Mouse (Mus musculus) myocyte (in vitro differentiated cells): ENCODE data around the gene Hist1h3f.

Experiments used
- CEBPB ChIP-seq: IDR thresholded peaks from 2 replicates; pipeline ENCODE4 v1.6.1; 2011; ENCODE audit warnings: mild to moderate bottlenecking, moderate library complexity; ENCODE audit not compliant: poor library complexity, insufficient read depth, severe bottlenecking
- E2F4 ChIP-seq: IDR thresholded peaks from one replicate; pipeline ENCODE4 v1.6.1; 2011; ENCODE audit warnings: mild to moderate bottlenecking, control low read depth, moderate library complexity; ENCODE audit not compliant: insufficient read depth
- MAX ChIP-seq: IDR thresholded peaks from one replicate; pipeline ENCODE4 v1.6.1; 2011; ENCODE audit warnings: low read depth, mild to moderate bottlenecking, control low read depth
- MYOD1 ChIP-seq, 3 experiments: IDR thresholded peaks; one replicate each; pipeline ENCODE4 v1.6.1; 2011; ENCODE audit warnings: control low read depth in 2 of 3, low read depth in 2 of 3, mild to moderate bottlenecking in 2 of 3, moderate library complexity in 1 of 3; ENCODE audit not compliant: insufficient read length in 2 of 3, control insufficient read depth in 1 of 3
- MYOG ChIP-seq, 3 experiments: IDR thresholded peaks; one replicate each; pipeline ENCODE4 v1.6.1; 2011; ENCODE audit warnings: control low read depth in 2 of 3, low read depth in 2 of 3, mild to moderate bottlenecking in 2 of 3; ENCODE audit not compliant: insufficient read length in 2 of 3, control insufficient read depth in 1 of 3, insufficient read depth in 1 of 3
- POLR2A ChIP-seq: IDR thresholded peaks from one replicate; pipeline ENCODE4 v1.6.1; 2011; ENCODE audit warnings: low read depth, mild to moderate bottlenecking, control low read depth, moderate library complexity; ENCODE audit not compliant: insufficient read length
- POLR2AphosphoS2 ChIP-seq: IDR thresholded peaks from one replicate; pipeline ENCODE4 v1.6.1; 2011; ENCODE audit warnings: low read depth, control low read depth; ENCODE audit not compliant: insufficient read length
- SRF ChIP-seq: IDR thresholded peaks from one replicate; pipeline ENCODE4 v1.6.1; 2011; ENCODE audit warnings: low read depth; ENCODE audit not compliant: control insufficient read depth, insufficient read length
- TCF12 ChIP-seq: IDR thresholded peaks from one replicate; pipeline ENCODE4 v1.6.1; 2011; ENCODE audit warnings: mild to moderate bottlenecking, control low read depth; ENCODE audit not compliant: poor library complexity, insufficient read depth, severe bottlenecking

DNA sequence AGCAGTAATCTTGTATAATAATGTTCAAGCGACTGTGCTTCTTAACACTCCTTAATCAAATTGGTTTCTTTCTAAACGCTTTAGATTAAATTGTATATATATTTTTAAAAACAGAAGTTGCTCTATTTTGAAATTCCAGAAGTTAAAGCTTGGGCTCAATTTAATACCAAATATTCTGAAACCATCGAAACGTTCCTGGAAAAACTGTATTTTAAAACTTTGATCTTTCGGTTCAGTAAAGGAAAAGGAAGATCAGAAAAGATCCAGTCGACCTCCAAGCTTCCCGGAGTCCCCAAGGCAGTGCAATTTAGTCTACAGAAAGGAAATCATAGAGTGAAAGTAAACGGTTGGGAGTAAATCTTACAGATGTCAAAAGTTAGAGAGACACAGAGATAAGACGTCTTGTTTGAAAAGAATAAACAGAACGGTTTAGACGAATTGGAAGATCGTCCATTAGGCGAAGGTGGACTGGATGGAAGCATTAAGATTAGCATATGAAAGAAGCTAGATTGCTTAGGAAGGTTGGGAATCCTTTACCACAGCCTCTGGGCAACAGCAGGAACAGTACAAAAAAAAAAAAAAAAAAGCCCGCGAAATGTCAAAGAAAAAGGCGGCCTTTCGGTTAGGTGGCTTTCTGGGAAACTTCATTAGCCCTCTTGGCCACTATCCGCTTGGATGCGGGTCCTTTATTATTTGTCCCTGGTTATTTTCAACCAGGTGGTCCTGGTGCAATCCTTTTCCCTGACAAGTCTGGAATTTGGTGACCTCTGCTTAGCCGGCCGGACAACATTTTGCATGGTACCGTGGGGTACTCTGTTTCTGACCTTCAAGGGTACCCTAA, 42.5 kb downstream of the Hist1h3f start:
- no peak for TF ChIP-seq POLR2A
- no peak for TF ChIP-seq MAX
- TF ChIP-seq CEBPB: no peak
- TF ChIP-seq MYOD1 (IDR thresholded peaks at IDR 0.05; ENCODE audit: control insufficient read depth in 1 of 3, insufficient read length in 2 of 3, low read depth in 2 of 3): no peak
- TF ChIP-seq SRF: no peak
- TF ChIP-seq TCF12: no peak
- no peak for TF ChIP-seq MYOG (IDR thresholded peaks at IDR 0.05; ENCODE audit: control insufficient read depth in 1 of 3, insufficient read depth in 1 of 3, insufficient read length in 2 of 3, low read depth in 2 of 3)
- no peak for TF ChIP-seq POLR2AphosphoS2
- TF ChIP-seq E2F4: no peak
